Mouse (Mus musculus) ES-E14 (cell line): ENCODE measurements around the gene Prlr.

Experiments
- CHD2 ChIP-seq: IDR thresholded peaks from 2 replicates; pipeline ENCODE4 v1.6.1; 2014; ENCODE audit warnings: mild to moderate bottlenecking, low read depth, low read length, inconsistent platforms
- HCFC1 ChIP-seq: IDR thresholded peaks from 2 replicates; pipeline ENCODE4 v1.6.1; 2012; ENCODE audit warnings: low read length, inconsistent platforms, borderline replicate concordance; ENCODE audit not compliant: insufficient read depth
- MAFK ChIP-seq: IDR thresholded peaks from 2 replicates; pipeline ENCODE4 v1.6.1; 2014; ENCODE audit warnings: mild to moderate bottlenecking, low read depth, low read length, inconsistent platforms; ENCODE audit not compliant: insufficient read depth
- ZC3H11A ChIP-seq: IDR thresholded peaks from 2 replicates; pipeline ENCODE4 v1.6.1; 2012; ENCODE audit warnings: low read depth, mild to moderate bottlenecking, inconsistent platforms, low read length, borderline replicate concordance

- TF ChIP-seq MAFK = no peak
- no peak for TF ChIP-seq ZC3H11A
- no peak for TF ChIP-seq HCFC1
- TF ChIP-seq CHD2 = no peak
These were observed 85.2 kb downstream of the Prlr start for GRCm38 (mm10) chr15:10262219-10262618.
